Mouse (Mus musculus) lung, postnatal 0 days (tissue): ENCODE data around the gene Evl.

ENCODE experiments used
- CTCF ChIP-seq: IDR thresholded peaks from 2 replicates; pipeline ENCODE4 v1.5.1; 2016; ENCODE audit warnings: antibody characterized with exemption, mild to moderate bottlenecking
- EP300 ChIP-seq: IDR thresholded peaks from 2 replicates; pipeline ENCODE4 v1.6.1; 2016; ENCODE audit warnings: antibody characterized with exemption, mild to moderate bottlenecking, control low read depth

GRCm38 (mm10) chr12:108709386-108709785 is 154.9 kb downstream of the Evl start:
- TF ChIP-seq CTCF (no peak), EP300 (no peak)
